Mouse (Mus musculus) bone marrow, adult 2 months (tissue): Measurements from ENCODE around the gene Myrf.

ENCODE experiments used
- CTCF ChIP-seq: fragments of 200-500 bp; IDR thresholded peaks from 2 replicates; pipeline ENCODE4 v1.5.1; 2011; ENCODE audit warnings: low read length, control low read depth; ENCODE audit not compliant: control insufficient read depth, insufficient read depth
- POLR2A ChIP-seq: fragments of 200-500 bp; IDR thresholded peaks from 2 replicates; pipeline ENCODE4 v1.6.1; 2011; ENCODE audit warnings: low read depth, mild to moderate bottlenecking, control low read depth, low read length, borderline replicate concordance; ENCODE audit not compliant: control insufficient read depth

DNA sequence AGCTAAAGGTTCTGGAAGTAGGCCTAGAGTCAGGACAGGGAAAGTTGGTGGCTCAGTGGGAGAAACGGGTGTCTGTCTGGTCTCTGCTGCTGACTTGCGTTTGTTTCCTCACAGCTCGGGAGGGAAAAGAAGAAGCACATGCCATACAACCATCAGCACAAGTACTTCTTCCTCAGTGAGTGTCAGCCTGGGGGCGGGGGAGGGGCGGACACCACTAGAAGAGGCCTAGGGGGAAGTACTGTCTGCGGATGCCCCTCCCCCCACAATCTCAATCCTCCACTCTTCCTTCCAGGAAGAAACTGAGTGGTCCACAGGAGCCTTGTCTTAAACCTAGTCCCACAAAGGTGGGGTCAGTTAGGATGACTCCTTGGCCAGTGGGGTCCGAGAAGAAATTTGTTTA, 49.2 kb downstream of the Myrf start:
- TF ChIP-seq CTCF (no peak), POLR2A (no peak)
